Mouse (Mus musculus): ENCODE measurements around the gene Pdf. TPM values are rescaled to one million over a fixed set of nuclear protein-coding genes. Genes with fewer than 3 reads are reported as not detected.

Pdf gene
- polyA plus RNA-seq, 1 experiment from 2014 or later, result 45.7 TPM

GRCm38 (mm10) chr8:107074128-107074527 is 25.7 kb upstream of the Pdf start:
- peaks cover 84% of the 10 kb centered on the region for H3K36me3 ChIP-seq (ENCODE audit: control insufficient read depth, insufficient read depth, low read length)

GRCm38 (mm10) chr8:107073706-107074105 is 25.3 kb upstream of the Pdf start:
- ATAC-seq (replicated peaks; ENCODE audit: low FRiP score, low TSS enrichment, low read depth), result no peak
- peaks cover 83% of the 10 kb centered on the region for H3K36me3 ChIP-seq (ENCODE audit: control insufficient read depth, insufficient read depth, low read length)

More at GRCm38 (mm10) chr8:107074128-107074527, 25.7 kb upstream of the Pdf start:
- no peak overlapping the region for H3K4me2 ChIP-seq (ENCODE audit: low read length)
- H3K9me3 ChIP-seq (ENCODE audit: control insufficient read depth, low read length), result no peaks in the 10 kb centered on the region
- no peak overlapping the region for H3K4me3 ChIP-seq (ENCODE audit: low read depth, low read length)
- H3K9ac ChIP-seq (ENCODE audit: low read length), result no peak overlapping the region
- 74% methylated on average over 1 of the region's 1 CpGs for WGBS
- H3K4me1 ChIP-seq (replicated peaks; ENCODE audit: control insufficient read depth, insufficient read depth, low read length), result no peaks in the 10 kb centered on the region
- no peak for DNase-seq (ENCODE audit: low spot score)
- no peak for ATAC-seq (replicated peaks; ENCODE audit: low FRiP score, low TSS enrichment, low read depth)
- H3K27me3 ChIP-seq (replicated peaks; ENCODE audit: control insufficient read depth, insufficient read depth, low read length), result no peaks in the 10 kb centered on the region
- H3K27ac ChIP-seq (ENCODE audit: low read depth), result no peak overlapping the region

GRCm38 (mm10) chr8:107065511-107066496 is 17.4 kb upstream of the Pdf start, which contains the start of gene Tmed6:
Gene Tmed6, minus strand, starts transcription at chr8:107065644.
- H3K4me3 ChIP-seq (ENCODE audit: low read depth, low read length), result no peak within 1 kb of the TSS
- 50% methylated on average over 17 of the region's 17 CpGs for WGBS
- ATAC-seq (replicated peaks; ENCODE audit: low FRiP score, low TSS enrichment, low read depth) (peak; percentile 36; the same call in 1 of the 2 replicates), DNase-seq (ENCODE audit: low spot score) (no peak)
- no peaks in the 10 kb centered on the region for H3K27me3 ChIP-seq (replicated peaks; ENCODE audit: control insufficient read depth, insufficient read depth, low read length)
- H3K4me2 ChIP-seq (ENCODE audit: low read length), result no peak within 1 kb of the TSS
- H3K27ac ChIP-seq (ENCODE audit: low read depth), result no peak within 1 kb of the TSS
- no peaks in the 10 kb centered on the region for H3K4me1 ChIP-seq (replicated peaks; ENCODE audit: control insufficient read depth, insufficient read depth, low read length)
- H3K9ac ChIP-seq (ENCODE audit: low read length), result no peak within 1 kb of the TSS
- H3K36me3 ChIP-seq (ENCODE audit: control insufficient read depth, insufficient read depth, low read length), result peaks cover 20% of the 10 kb centered on the region
- H3K9me3 ChIP-seq (ENCODE audit: control insufficient read depth, low read length), result no peaks in the 10 kb centered on the region

More at GRCm38 (mm10) chr8:107073706-107074105, 25.3 kb upstream of the Pdf start:
- H3K27ac ChIP-seq (ENCODE audit: low read depth), result no peak overlapping the region
- H3K27me3 ChIP-seq (replicated peaks; ENCODE audit: control insufficient read depth, insufficient read depth, low read length), result no peaks in the 10 kb centered on the region
- H3K9ac ChIP-seq (ENCODE audit: low read length), result no peak overlapping the region
- DNase-seq (ENCODE audit: low spot score), result no peak
- no peaks in the 10 kb centered on the region for H3K4me1 ChIP-seq (replicated peaks; ENCODE audit: control insufficient read depth, insufficient read depth, low read length)
- no peaks in the 10 kb centered on the region for H3K9me3 ChIP-seq (ENCODE audit: control insufficient read depth, low read length)
- H3K4me3 ChIP-seq (ENCODE audit: low read depth, low read length), result no peak overlapping the region
- 82% methylated on average over 4 of the region's 4 CpGs for WGBS
- no peak overlapping the region for H3K4me2 ChIP-seq (ENCODE audit: low read length)

GRCm38 (mm10) chr8:107062613-107063012 is 14.2 kb upstream of the Pdf start:
- ATAC-seq (replicated peaks; ENCODE audit: low FRiP score, low TSS enrichment, low read depth), result no peak
- 84% methylated on average over 1 of the region's 1 CpGs for WGBS
- DNase-seq (ENCODE audit: low spot score), result no peak
- Histone ChIP-seq H3K4me1 (replicated peaks; ENCODE audit: control insufficient read depth, insufficient read depth, low read length) (peaks cover 3% of the 10 kb centered on the region; the same call in 1 of the 2 replicates), H3K9me3 (ENCODE audit: control insufficient read depth, low read length) (no peaks in the 10 kb centered on the region), H3K27me3 (replicated peaks; ENCODE audit: control insufficient read depth, insufficient read depth, low read length) (no peaks in the 10 kb centered on the region), H3K4me2 (ENCODE audit: low read length) (no peak overlapping the region), H3K4me3 (ENCODE audit: low read depth, low read length) (no peak overlapping the region), H3K36me3 (ENCODE audit: control insufficient read depth, insufficient read depth, low read length) (peaks cover 21% of the 10 kb centered on the region), H3K27ac (ENCODE audit: low read depth) (no peak overlapping the region), H3K9ac (ENCODE audit: low read length) (no peak overlapping the region)

GRCm38 (mm10) chr8:107056973-107057369 is 8.6 kb upstream of the Pdf start:
- peak; percentile 64; the same call in 1 of the 2 replicates for ATAC-seq (replicated peaks; ENCODE audit: low FRiP score, low TSS enrichment, low read depth)
- Histone ChIP-seq H3K36me3 (ENCODE audit: control insufficient read depth, insufficient read depth, low read length) (peaks cover 50% of the 10 kb centered on the region), H3K4me2 (ENCODE audit: low read length) (peak overlapping the region; percentile 96), H3K9me3 (ENCODE audit: control insufficient read depth, low read length) (no peaks in the 10 kb centered on the region), H3K4me1 (replicated peaks; ENCODE audit: control insufficient read depth, insufficient read depth, low read length) (peaks cover 15% of the 10 kb centered on the region; the same call in 1 of the 2 replicates), H3K9ac (ENCODE audit: low read length) (peak overlapping the region; percentile 76), H3K4me3 (ENCODE audit: low read depth, low read length) (peak overlapping the region; percentile 90), H3K27me3 (replicated peaks; ENCODE audit: control insufficient read depth, insufficient read depth, low read length) (no peaks in the 10 kb centered on the region), H3K27ac (ENCODE audit: low read depth) (no peak overlapping the region)
- no peak for DNase-seq (ENCODE audit: low spot score)
- under 1% methylated on average over 33 of the region's 33 CpGs for WGBS

GRCm38 (mm10) chr8:107056076-107056972 is 7.9 kb upstream of the Pdf start, which contains the start of the genes Cog8 and Nip7:
Gene Cog8, minus strand, starts transcription at chr8:107056689.
Gene Nip7, plus strand, starts transcription at chr8:107056877.
- Histone ChIP-seq H3K4me2 (ENCODE audit: low read length) (peak within 1 kb of the TSS; percentile 96), H3K4me1 (replicated peaks; ENCODE audit: control insufficient read depth, insufficient read depth, low read length) (peaks cover 15% of the 10 kb centered on the region; the same call in 1 of the 2 replicates), H3K4me3 (ENCODE audit: low read depth, low read length) (peak within 1 kb of the TSS; percentile 90), H3K27me3 (replicated peaks; ENCODE audit: control insufficient read depth, insufficient read depth, low read length) (no peaks in the 10 kb centered on the region), H3K9me3 (ENCODE audit: control insufficient read depth, low read length) (no peaks in the 10 kb centered on the region), H3K27ac (ENCODE audit: low read depth) (peak within 1 kb of the TSS; percentile 62), H3K9ac (ENCODE audit: low read length) (peak within 1 kb of the TSS; percentile 76), H3K36me3 (ENCODE audit: control insufficient read depth, insufficient read depth, low read length) (peaks cover 56% of the 10 kb centered on the region)
- under 1% methylated on average over 88 of the region's 88 CpGs for WGBS
- DNase-seq (ENCODE audit: low spot score), result peak; percentile 95
- ATAC-seq (replicated peaks; ENCODE audit: low FRiP score, low TSS enrichment, low read depth), result peak; percentile 90

GRCm38 (mm10) chr8:107052046-107052445 is 3.6 kb upstream of the Pdf start:
- H3K36me3 ChIP-seq (ENCODE audit: control insufficient read depth, insufficient read depth, low read length), result peaks cover 60% of the 10 kb centered on the region

GRCm38 (mm10) chr8:107049480-107049879 is 1.1 kb upstream of the Pdf start:
- 94% methylated on average over 4 of the region's 4 CpGs for WGBS

More at GRCm38 (mm10) chr8:107052046-107052445, 3.6 kb upstream of the Pdf start:
- Histone ChIP-seq H3K9ac (ENCODE audit: low read length) (no peak overlapping the region), H3K27me3 (replicated peaks; ENCODE audit: control insufficient read depth, insufficient read depth, low read length) (no peaks in the 10 kb centered on the region), H3K4me3 (ENCODE audit: low read depth, low read length) (no peak overlapping the region), H3K4me1 (replicated peaks; ENCODE audit: control insufficient read depth, insufficient read depth, low read length) (peaks cover 9% of the 10 kb centered on the region; the same call in 1 of the 2 replicates), H3K27ac (ENCODE audit: low read depth) (no peak overlapping the region), H3K9me3 (ENCODE audit: control insufficient read depth, low read length) (no peaks in the 10 kb centered on the region), H3K4me2 (ENCODE audit: low read length) (no peak overlapping the region)
- no peak for DNase-seq (ENCODE audit: low spot score)
- ATAC-seq (replicated peaks; ENCODE audit: low FRiP score, low TSS enrichment, low read depth), result no peak
- WGBS, result 97% methylated on average over 8 of the region's 8 CpGs

More at GRCm38 (mm10) chr8:107049480-107049879, 1.1 kb upstream of the Pdf start:
- Histone ChIP-seq H3K9ac (ENCODE audit: low read length) (no peak overlapping the region), H3K36me3 (ENCODE audit: control insufficient read depth, insufficient read depth, low read length) (peaks cover 82% of the 10 kb centered on the region), H3K4me1 (replicated peaks; ENCODE audit: control insufficient read depth, insufficient read depth, low read length) (no peaks in the 10 kb centered on the region; the same call in 1 of the 2 replicates), H3K27me3 (replicated peaks; ENCODE audit: control insufficient read depth, insufficient read depth, low read length) (no peaks in the 10 kb centered on the region), H3K4me3 (ENCODE audit: low read depth, low read length) (no peak overlapping the region), H3K4me2 (ENCODE audit: low read length) (peak overlapping the region; percentile 82), H3K27ac (ENCODE audit: low read depth) (no peak overlapping the region), H3K9me3 (ENCODE audit: control insufficient read depth, low read length) (no peaks in the 10 kb centered on the region)
- ATAC-seq (replicated peaks; ENCODE audit: low FRiP score, low TSS enrichment, low read depth) (no peak), DNase-seq (ENCODE audit: low spot score) (no peak)
